Mouse (Mus musculus) bone marrow macrophage, adult 2 months (primary cell): Measurements from ENCODE around the gene Arhgap32.

ENCODE experiments used
- CTCF ChIP-seq: IDR thresholded peaks from 2 replicates; pipeline ENCODE4 v1.5.1; 2012; ENCODE audit warnings: low read depth, mild to moderate bottlenecking, low read length, moderate library complexity
- POLR2A ChIP-seq: IDR thresholded peaks from 2 replicates; pipeline ENCODE4 v1.6.1; 2012; ENCODE audit warnings: mild to moderate bottlenecking, low read depth, low read length, borderline replicate concordance

DNA sequence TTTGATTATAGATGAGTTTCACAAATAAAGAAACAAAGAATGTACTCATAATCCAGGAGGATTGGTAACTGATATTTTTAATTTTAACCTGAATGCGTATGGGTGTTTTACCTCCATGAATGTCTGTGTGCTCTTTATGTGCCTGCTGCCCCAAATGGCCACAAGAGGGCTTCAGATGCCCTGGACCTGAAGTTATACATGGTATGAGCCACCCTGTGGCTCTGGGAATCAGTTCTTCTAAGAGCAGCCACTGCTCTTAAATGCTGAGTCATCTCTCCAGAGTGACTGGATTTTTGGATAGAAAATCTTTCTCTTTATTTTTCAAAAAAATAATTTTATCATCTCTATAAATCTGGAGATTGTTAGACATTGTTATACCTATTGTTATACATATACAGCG is 70.6 kb downstream of the Arhgap32 start:
- TF ChIP-seq CTCF (no peak), POLR2A (no peak)
